Mouse (Mus musculus) hindbrain, embryonic 10.5 days (tissue): ENCODE results near the gene Shc1. TPM values are rescaled to one million over a fixed set of nuclear protein-coding genes. Genes with fewer than 3 reads are reported as not detected.

Experiments
- DNase-seq: peaks from one replicate; pipeline ENCODE4 v3.0.0-alpha.2; 2017; ENCODE audit warnings: low spot score
- H3K27ac ChIP-seq: fragments of 300-500 bp; sonication (generic); 2 replicates; pipeline ENCODE4 v1.5.1; 2016; ENCODE audit warnings: mild to moderate bottlenecking, moderate library complexity
- H3K27me3 ChIP-seq: fragments of 300-500 bp; sonication (generic); 2 replicates; pipeline ENCODE4 v1.6.1; 2016; ENCODE audit warnings: mild to moderate bottlenecking; ENCODE audit not compliant: poor library complexity, insufficient read depth, severe bottlenecking
- H3K36me3 ChIP-seq: fragments of 300-500 bp; sonication (generic); 2 replicates; pipeline ENCODE4 v1.6.1; 2016; ENCODE audit warnings: mild to moderate bottlenecking, moderate library complexity
- H3K4me1 ChIP-seq: fragments of 300-500 bp; sonication (generic); replicated peaks from 2 replicates; pipeline ENCODE4 v1.6.1; 2016; ENCODE audit warnings: mild to moderate bottlenecking
- H3K4me3 ChIP-seq: fragments of 300-500 bp; sonication (generic); 2 replicates; pipeline ENCODE4 v1.5.1; 2016; ENCODE audit warnings: mild to moderate bottlenecking, moderate library complexity
- H3K9me3 ChIP-seq: fragments of 300-500 bp; sonication (generic); 2 replicates; pipeline ENCODE4 v1.6.1; 2016; ENCODE audit warnings: mild to moderate bottlenecking, moderate library complexity
- WGBS: fragments of 180-500 bp; shearing (Covaris S2); methylation state at CpG from one replicate; pipeline ENCODE4 v1.1.7; 2016; 5-methylcytosine and 5-hydroxymethylcytosine counted together
- polyA plus RNA-seq: library from polyadenylated mRNA; unstranded; fragments of >200 nt; fragmentation: Nextera tagmentation; extraction: Ambion mirVana; gene quantifications from 2 replicates; pipeline ENCODE4 v1.2.1, GENCODE M21; 2016

Shc1 gene
- polyA plus RNA-seq, 1 experiment from 2014 or later: 58.3 TPM

DNA sequence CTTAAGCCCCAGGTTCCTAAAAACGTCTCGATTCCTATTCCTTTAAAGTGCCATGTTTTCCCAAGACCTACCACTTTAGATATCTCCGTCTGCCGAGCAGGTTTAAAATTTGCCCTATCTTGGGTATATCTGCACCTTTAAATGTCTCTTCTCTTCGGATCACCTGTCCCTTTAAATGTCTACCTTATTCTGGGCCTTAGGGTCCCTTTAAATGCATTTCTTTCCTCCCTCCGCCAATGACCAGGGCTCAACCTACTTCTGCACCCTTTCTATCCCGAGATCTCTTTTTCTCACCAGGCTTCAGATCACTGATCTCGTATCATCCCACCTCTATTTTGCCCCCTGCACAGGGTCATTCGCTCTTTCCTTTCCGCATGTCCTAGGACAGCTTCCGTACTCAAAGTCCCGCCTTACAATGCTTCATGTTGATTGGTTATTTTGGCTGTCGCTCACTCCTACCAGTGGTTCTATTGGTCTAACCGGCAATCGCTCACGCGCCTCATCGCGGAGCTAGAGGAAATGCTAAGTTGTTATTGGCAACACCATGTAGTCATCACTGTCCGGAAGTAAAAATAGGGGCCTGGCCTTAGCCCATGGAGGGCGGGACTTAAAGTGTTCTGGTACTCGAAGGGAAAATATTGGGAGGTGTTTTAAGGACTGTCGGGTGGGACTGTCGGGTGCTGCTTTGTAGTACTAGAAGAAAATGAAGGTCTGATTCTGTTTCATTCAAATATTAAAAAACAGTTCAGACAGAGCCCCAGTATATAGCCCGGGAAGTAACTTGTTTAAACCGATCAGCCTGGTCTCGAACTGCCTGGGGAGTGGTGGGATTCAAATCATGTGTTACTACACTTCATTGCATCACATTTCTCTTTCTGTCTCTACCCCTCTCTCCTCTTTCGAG, 6.5 kb upstream of the Shc1 start, which contains the start of gene Flad1:
TSS of gene Flad1 (minus strand) at position 381 of the 904 bp plus-strand sequence.
- Histone ChIP-seq H3K9me3 (no peaks in the 10 kb centered on the region), H3K4me1 (peaks cover 28% of the 10 kb centered on the region), H3K36me3 (peaks cover 63% of the 10 kb centered on the region), H3K27me3 (no peaks in the 10 kb centered on the region), H3K27ac (peak within 1 kb of the TSS; percentile 83), H3K4me3 (peak within 1 kb of the TSS; percentile 66)
- DNase-seq: peak; percentile 97
- 6% methylated on average over 28 of the region's 28 CpGs for WGBS

DNA sequence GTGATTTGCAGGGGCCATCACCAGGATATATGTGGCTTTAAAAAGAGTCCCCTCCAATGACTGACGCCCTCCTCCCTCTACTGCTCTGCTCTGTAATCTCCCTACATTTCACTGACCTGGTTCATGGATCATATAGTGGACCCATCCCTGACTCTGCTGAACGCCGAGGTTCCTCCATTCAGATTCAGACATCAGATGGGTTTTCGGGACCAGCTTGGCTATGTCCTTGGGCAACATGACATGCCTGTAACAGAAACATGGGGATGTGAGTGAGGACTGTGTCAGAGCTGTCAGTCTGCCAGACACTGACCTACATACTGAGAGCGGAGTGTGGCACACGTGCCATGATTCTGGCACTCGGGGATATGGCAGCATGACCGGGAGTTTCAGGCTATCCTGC, 2.1 kb upstream of the Shc1 start:
- no peak for DNase-seq
- Histone ChIP-seq H3K27ac (no peak overlapping the region), H3K4me1 (peaks cover 38% of the 10 kb centered on the region), H3K36me3 (peaks cover 38% of the 10 kb centered on the region), H3K27me3 (no peaks in the 10 kb centered on the region), H3K4me3 (peak overlapping the region; percentile 70; the same call in 1 of the 2 replicates), H3K9me3 (no peaks in the 10 kb centered on the region)
- WGBS: 96% methylated on average over 8 of the region's 8 CpGs

DNA sequence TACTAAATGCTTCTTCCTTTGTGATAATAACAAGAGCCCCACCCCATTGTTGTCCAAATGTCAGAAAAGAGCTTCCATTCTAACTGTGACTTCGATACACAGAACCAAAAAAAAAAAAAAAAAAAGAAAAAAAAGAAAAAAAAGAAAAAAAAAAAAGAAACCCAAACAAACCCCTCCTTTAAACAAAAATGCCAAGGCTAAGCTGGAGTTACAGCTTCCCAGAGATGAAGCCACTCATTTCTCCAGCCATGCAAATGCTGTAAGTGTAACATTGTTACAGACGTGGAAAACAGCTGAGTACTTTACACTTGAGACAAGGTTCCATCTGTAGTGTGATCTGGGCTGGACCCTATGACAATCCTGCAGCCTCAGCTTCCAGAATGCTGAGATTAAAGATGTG, 1.1 kb upstream of the Shc1 start:
- Histone ChIP-seq H3K27me3 (no peaks in the 10 kb centered on the region), H3K36me3 (peaks cover 38% of the 10 kb centered on the region), H3K4me3 (peak overlapping the region; percentile 70), H3K4me1 (peaks cover 42% of the 10 kb centered on the region), H3K9me3 (no peaks in the 10 kb centered on the region), H3K27ac (peak overlapping the region; percentile 96)
- no peak for DNase-seq
- WGBS: 37% methylated on average over 2 of the region's 2 CpGs

DNA sequence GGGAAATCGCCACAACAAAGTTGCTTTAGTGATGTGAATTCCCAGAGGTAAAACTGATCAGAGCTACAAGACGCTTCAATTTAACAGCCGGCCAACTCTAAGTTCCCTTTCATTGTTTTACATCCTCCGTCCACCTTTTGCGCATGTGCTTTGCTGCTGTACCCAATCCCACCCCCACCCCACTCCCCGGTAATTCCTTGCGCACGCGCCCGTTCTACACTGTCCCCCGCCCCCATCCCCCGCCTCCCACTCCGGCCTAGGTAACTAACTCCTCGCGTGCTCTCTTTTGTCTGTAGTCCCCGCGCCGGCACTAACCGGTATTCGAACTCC, 438 bp upstream of the Shc1 start:
- H3K4me3 ChIP-seq: peak overlapping the region; percentile 70
- 0% methylated on average over 20 of the region's 20 CpGs for WGBS
- H3K4me1 ChIP-seq: peaks cover 47% of the 10 kb centered on the region
- peaks cover 37% of the 10 kb centered on the region for H3K36me3 ChIP-seq
- peak overlapping the region; percentile 96 for H3K27ac ChIP-seq
- no peak for DNase-seq
- H3K27me3 ChIP-seq: no peaks in the 10 kb centered on the region
- H3K9me3 ChIP-seq: no peaks in the 10 kb centered on the region

DNA sequence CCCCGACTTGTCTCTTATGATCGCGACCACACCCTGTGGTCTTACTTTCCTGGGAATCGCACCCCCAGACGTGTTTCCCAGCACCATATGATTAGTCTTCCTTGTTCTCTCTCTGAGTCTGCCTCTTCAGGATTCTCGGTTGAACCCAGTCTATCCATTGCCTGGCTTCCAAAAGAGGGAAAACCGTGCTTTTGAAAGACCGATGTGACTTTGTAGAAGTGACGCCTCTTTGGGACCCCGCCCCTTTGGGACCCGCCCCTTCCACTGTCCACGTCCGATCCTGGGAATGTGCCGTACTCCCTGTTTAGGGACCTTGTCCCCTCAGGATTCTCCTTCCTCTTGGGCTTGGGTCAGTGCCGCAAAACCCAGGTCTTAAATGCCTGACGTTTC, 613 bp downstream of the Shc1 start:
- peak overlapping the region; percentile 96 for H3K27ac ChIP-seq
- no peaks in the 10 kb centered on the region for H3K27me3 ChIP-seq
- H3K4me3 ChIP-seq: peak overlapping the region; percentile 70
- DNase-seq: peak; percentile 83
- under 1% methylated on average over 16 of the region's 16 CpGs for WGBS
- H3K36me3 ChIP-seq: peaks cover 37% of the 10 kb centered on the region
- H3K9me3 ChIP-seq: no peaks in the 10 kb centered on the region
- H3K4me1 ChIP-seq: peaks cover 55% of the 10 kb centered on the region

DNA sequence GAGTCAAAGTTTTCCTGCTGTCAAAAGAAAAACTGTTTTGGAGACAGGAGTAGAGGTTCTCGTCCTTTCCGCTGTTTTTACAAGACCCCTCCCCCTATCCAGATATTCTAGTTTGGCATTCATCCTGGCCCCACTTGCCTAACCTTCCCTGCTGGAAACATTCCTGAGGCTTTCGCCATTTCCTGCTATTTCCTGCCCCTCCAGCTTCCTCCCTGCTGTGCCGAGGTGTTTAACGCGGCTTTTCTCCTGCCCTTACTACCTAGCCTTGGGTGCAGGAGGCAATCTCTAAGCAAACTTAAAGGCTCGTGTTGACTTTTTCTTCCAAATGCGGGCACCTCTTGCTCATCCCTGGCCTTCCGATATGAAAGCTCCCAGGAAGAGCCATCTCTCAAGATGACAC, 1.3 kb downstream of the Shc1 start:
- DNase-seq: peak; percentile 51
- Histone ChIP-seq H3K9me3 (no peaks in the 10 kb centered on the region), H3K4me3 (peak overlapping the region; percentile 70), H3K4me1 (peaks cover 55% of the 10 kb centered on the region), H3K27me3 (no peaks in the 10 kb centered on the region), H3K36me3 (peaks cover 37% of the 10 kb centered on the region), H3K27ac (peak overlapping the region; percentile 96)
- 3% methylated on average over 9 of the region's 9 CpGs for WGBS

DNA sequence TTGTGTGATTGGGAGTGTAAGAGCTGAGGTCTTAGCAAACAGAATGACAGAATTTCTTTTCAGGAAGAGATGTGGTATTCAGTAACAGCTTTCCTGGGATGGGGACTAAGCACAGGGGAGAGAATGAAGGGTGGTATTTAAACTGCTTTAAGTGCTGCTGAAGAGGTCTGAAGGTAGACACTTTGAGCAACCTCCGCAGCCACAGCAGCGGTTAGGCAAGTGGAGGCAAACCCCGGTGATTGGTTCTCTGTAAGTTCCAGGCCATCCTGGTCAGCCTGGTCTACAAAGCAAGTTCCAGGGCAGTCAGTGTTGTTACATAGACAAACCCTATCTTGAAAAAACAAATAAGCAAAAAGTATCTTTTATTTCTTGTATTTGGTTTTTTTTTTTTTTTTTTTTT, 1.7 kb downstream of the Shc1 start:
- no peaks in the 10 kb centered on the region for H3K27me3 ChIP-seq
- peak overlapping the region; percentile 96 for H3K27ac ChIP-seq
- peaks cover 55% of the 10 kb centered on the region for H3K4me1 ChIP-seq
- H3K36me3 ChIP-seq: peaks cover 37% of the 10 kb centered on the region
- DNase-seq: no peak
- peak overlapping the region; percentile 70 for H3K4me3 ChIP-seq
- WGBS: 35% methylated on average over 3 of the region's 3 CpGs
- no peaks in the 10 kb centered on the region for H3K9me3 ChIP-seq

DNA sequence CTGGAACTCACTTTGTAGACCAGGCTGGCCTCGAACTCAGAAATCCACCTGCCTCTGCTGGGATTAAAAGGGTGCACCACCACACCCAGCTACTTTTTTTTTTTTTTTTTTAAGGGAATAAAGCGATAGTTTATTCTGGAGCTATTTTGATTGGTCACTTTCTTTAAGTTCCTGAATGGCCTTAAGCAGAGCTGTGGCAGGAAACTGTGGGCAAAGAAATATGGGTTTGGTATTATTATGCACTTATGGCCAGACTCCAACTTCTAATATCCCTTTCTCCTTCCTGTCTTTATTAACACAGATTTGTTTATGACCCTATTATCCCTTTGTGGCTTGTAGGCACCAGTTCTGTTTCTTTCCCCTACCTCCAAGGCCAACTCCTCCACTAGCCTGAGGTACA, 2.2 kb downstream of the Shc1 start:
- Histone ChIP-seq H3K4me1 (peaks cover 55% of the 10 kb centered on the region), H3K4me3 (peak overlapping the region; percentile 54), H3K9me3 (no peaks in the 10 kb centered on the region), H3K27ac (peak overlapping the region; percentile 86), H3K27me3 (no peaks in the 10 kb centered on the region), H3K36me3 (peaks cover 37% of the 10 kb centered on the region)
- WGBS: 69% methylated on average over 2 of the region's 2 CpGs
- DNase-seq: no peak

DNA sequence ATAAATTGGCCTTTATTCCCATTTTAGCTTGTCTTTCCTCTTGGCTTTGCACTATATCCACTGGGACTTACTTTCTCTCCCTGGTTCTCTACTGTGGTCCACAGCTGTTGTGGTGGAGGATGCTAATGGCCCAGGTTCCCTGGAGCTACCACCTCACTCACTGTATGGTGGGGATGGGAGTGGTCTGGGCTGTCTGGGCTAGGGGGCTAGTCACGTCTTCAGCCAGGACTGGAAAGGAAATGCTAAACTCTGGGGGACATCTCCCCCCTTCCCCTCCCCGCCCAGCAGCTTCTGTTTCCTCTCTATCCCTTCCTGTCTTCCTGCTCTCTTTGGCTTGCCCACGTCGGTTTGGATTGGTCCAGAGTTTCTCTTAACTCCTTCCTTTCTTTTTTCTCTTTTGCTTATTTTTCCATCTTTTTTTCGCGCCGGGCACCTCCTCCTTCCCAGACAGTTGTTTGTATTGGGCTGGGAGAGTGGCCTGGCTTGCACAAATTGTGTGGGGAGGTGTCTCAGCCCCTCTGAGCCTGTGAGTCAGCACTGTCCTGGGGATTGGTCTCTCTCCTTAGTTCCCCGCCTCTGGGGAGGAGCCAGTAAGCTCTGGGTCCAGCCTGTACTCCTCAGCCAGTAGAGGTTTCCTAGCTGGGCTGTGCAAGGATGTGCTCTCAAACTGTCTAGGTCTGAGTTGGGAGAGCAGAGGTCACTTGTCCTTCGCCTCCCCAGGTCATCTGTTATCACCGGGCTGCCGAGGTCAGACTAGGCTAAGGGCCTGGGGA, 2.9 kb downstream of the Shc1 start:
- peak; percentile 77 for DNase-seq
- WGBS: 2% methylated on average over 11 of the region's 11 CpGs
- Histone ChIP-seq H3K27ac (peak overlapping the region; percentile 86), H3K4me3 (peak overlapping the region; percentile 54), H3K36me3 (peaks cover 37% of the 10 kb centered on the region), H3K27me3 (no peaks in the 10 kb centered on the region), H3K9me3 (no peaks in the 10 kb centered on the region), H3K4me1 (peaks cover 53% of the 10 kb centered on the region)

DNA sequence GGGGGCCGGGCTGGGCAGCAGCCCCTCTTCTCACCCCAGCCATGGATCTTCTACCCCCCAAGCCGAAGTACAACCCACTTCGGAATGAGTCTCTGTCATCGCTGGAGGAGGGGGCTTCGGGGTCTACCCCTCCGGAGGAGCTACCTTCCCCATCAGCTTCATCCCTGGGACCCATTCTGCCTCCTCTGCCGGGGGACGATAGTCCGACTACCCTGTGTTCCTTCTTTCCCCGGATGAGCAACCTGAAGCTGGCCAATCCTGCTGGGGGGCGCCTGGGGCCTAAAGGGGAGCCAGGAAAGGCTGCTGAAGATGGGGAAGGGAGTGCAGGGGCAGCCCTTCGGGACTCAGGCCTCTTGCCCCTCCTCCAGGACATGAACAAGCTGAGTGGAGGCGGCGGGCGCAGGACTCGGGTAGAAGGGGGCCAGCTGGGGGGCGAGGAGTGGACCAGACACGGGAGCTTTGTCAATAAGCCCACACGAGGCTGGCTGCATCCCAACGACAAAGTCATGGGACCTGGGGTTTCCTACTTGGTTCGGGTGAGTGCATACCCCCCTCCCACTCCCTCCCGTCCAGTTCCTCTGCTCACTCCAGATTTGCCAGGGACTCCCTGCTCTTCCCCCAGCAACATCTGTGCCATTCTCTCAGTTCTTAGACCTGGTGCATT, 3.7 kb downstream of the Shc1 start:
- peak; percentile 21 for DNase-seq
- Histone ChIP-seq H3K36me3 (peaks cover 41% of the 10 kb centered on the region), H3K27me3 (no peaks in the 10 kb centered on the region), H3K4me3 (peak overlapping the region; percentile 54), H3K9me3 (no peaks in the 10 kb centered on the region), H3K27ac (peak overlapping the region; percentile 86), H3K4me1 (peaks cover 46% of the 10 kb centered on the region)
- 4% methylated on average over 22 of the region's 22 CpGs for WGBS

DNA sequence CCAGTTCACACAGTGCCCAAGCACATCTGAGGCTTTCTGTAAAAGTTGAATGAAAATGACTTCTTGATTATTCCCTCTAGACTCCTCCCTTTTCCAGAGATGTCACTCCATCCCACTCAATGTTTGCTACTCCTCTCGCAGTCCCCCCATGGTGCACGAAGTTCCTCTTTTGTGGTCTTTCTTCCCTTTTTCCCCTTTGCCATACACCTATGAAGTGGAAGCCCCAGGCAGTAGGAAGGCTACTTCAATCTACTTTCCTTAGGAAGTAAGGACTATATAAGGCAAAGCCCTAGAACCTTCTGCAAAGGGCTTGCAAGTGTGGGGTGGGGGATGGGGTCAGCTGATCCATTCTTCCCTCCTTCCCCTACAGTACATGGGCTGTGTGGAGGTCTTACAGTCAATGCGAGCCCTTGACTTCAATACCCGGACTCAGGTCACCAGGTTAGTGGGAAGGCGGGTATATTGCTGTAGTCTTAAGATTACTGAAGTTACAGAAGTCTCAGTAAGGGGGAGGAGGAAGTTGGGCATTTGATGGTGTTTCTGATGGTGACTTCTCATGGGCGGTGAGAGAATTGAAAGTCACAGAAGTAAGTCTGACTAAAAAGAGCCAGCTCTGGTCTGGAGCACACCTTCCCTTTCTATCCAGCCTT, 4.4 kb downstream of the Shc1 start:
- 71% methylated on average over 6 of the region's 6 CpGs for WGBS
- Histone ChIP-seq H3K27ac (peak overlapping the region; percentile 86), H3K4me1 (peaks cover 46% of the 10 kb centered on the region)

DNA sequence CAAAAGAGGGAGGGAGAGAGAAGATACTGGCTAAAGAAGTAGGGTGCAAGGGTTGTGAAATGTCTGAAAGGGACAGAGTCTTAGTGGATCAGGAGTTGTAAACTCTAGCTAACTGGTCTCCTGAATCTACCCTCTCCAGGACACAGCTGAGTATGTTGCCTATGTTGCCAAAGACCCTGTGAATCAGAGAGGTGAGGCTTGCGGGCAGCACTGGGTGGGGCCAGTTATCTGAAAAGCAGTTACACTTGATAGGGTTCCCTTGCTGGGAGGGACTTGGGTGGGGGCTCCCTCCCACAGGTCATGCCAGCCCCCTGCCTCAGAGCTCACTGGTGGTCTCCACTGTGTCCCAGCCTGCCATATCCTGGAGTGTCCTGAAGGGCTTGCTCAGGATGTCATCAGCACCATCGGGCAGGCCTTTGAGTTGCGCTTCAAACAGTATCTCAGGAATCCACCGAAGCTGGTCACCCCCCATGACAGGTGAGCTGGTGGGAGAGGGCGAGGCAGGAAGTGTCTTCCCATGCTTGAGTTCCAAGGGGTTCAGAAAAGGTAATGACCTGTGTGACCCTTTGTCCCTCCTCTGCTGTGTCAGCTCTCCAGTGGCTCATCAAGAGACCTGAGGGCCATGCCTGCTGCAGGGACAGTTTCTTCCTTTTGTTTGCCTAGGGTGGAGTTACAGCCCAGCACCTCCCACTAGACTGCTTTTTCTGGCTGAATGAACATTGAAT, 6.3 kb downstream of the Shc1 start:
- no peak overlapping the region for H3K4me3 ChIP-seq
- H3K9me3 ChIP-seq: no peaks in the 10 kb centered on the region
- no peak for DNase-seq
- peaks cover 57% of the 10 kb centered on the region for H3K36me3 ChIP-seq
- no peak overlapping the region for H3K27ac ChIP-seq
- peaks cover 40% of the 10 kb centered on the region for H3K4me1 ChIP-seq
- no peaks in the 10 kb centered on the region for H3K27me3 ChIP-seq
- 88% methylated on average over 5 of the region's 5 CpGs for WGBS

More for the DNA sequence above, 4.4 kb downstream of the Shc1 start:
- DNase-seq: no peak
- H3K36me3 ChIP-seq: peaks cover 48% of the 10 kb centered on the region
- H3K27me3 ChIP-seq: no peaks in the 10 kb centered on the region
- H3K9me3 ChIP-seq: no peaks in the 10 kb centered on the region
- peak overlapping the region; percentile 54 for H3K4me3 ChIP-seq
